Mouse (Mus musculus) liver, adult (tissue): ENCODE measurements around the gene Ptgis.

Source experiments
- GATA4 ChIP-seq: IDR thresholded peaks from 2 replicates; pipeline ENCODE4 v1.6.1; 2014; ENCODE audit warnings: mild to moderate bottlenecking, low read length; ENCODE audit not compliant: insufficient replicate concordance

Gene Ptgis

DNA sequence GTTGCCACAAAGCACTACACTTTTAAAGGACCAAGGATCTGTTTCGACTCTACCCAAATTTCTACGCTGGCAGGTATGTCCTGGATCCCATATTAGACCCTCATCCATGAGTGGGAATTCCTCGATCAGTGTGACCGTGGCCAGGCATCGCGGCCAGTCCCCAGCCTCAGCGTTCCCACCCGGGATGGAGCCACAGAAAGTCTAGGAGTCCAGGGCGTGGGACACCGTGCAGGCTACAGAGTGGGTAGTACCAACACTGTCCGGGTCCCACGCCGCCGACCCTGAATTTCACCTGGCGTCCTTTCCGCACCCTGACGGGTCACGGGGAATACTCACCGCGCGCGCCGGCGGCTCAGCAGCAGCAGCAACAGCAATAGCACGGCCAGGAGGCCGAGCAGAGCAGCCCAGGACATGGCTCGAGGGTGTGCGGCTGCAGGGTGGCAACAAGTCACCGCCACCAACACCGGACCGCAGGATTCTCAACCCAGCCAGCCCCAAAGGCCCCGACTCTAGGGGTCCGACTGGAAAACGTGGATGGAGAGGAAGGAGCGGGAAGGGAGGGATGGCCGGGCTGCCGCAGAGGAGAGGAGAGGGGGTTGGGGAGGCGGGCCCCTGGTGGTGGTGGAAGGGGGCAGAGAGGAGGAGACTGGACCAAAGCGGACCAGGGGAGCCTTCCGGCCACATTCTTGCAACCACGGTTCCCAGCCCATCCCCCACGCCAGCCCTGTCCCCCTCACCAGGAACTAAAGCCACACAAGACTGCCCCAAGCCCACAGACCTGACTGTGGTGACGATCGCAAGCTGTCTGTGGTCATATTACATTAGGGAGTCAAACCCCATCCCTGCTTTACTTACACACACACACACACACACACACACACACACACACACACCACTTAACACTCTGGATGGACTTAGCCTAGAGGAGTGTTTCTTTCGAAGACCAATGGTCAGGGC, at the start of gene Ptgis:
Ptgis (minus strand) TSS at position 597 of the 957 bp plus-strand sequence.
- TF ChIP-seq GATA4: no peak

DNA sequence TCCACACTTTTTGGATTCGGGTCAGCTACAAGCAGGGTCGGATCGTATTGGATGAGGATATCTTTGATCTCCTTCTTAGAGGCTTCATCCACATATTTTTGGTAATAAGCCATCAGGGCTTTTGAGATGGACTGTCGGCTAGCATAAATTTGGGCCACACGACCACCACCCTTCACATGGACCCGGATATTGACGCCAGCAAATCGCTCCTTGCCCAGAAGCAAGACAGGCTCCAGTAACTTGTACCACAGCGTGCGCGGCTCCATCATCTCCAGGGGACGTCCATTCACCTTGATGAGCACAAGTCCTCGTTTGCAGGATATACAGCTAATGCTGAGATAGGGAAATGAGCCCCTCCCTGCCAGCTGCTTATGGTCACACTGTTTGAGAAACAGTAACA, 41.1 kb upstream of the Ptgis start:
- no peak for TF ChIP-seq GATA4

DNA sequence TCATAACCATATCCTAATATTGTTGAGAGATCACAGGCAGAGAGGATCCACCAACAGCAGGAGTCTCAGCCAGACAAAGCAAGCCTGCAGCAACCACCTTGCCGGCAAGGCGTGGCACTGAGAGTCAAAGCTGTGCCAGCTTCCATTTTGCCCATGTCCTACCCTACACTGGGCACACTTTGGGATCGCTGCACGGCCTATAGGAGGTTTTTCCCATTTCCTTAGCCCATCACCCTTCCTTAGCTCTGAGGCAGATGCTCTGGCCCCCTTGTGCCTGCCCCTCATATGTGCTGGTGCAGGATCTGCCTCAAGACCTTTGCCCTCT, 40.5 kb upstream of the Ptgis start:
- no peak for TF ChIP-seq GATA4

DNA sequence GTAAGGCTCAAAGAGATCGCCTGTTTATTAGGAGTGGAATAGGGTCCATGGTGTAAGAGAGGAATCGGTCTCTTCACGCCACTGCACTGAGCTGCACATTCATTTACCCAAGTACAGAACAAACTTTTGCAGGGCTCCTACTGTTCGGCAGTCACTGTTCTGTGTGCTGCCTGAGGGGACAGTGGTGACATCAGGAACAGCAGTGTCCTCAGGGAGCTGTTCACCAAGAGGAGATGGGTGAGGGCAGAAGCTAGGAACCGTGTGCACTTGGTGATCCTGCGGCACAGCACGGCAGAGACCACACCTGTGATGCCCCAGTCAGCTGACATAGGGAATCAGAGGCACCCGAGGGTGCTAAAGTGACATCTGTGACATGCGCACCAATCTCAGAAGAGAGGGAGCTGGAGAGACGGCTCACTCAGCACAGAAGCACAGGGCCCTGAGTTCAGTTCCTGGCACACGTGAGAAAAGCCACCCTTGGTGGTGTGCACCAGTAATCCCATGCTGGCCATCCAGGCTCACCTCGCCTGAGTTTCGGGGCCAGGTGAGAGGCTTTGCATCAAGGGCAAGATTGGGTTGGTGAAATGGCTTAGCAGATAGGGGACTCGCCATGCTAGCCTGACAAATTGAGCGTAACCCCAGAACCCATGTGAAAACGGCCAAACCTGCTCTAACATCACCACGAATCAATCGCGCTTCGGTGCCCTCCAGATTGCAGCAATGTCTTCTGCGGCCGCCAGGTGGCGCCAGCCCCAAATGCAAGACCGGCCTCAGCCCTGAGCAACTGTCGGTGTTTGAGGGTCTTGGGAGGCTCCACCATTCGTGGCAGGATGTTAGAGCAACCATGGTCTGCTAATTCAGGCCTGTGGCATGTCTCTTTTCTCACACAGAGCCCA, 39.9 kb upstream of the Ptgis start:
- no peak for TF ChIP-seq GATA4

DNA sequence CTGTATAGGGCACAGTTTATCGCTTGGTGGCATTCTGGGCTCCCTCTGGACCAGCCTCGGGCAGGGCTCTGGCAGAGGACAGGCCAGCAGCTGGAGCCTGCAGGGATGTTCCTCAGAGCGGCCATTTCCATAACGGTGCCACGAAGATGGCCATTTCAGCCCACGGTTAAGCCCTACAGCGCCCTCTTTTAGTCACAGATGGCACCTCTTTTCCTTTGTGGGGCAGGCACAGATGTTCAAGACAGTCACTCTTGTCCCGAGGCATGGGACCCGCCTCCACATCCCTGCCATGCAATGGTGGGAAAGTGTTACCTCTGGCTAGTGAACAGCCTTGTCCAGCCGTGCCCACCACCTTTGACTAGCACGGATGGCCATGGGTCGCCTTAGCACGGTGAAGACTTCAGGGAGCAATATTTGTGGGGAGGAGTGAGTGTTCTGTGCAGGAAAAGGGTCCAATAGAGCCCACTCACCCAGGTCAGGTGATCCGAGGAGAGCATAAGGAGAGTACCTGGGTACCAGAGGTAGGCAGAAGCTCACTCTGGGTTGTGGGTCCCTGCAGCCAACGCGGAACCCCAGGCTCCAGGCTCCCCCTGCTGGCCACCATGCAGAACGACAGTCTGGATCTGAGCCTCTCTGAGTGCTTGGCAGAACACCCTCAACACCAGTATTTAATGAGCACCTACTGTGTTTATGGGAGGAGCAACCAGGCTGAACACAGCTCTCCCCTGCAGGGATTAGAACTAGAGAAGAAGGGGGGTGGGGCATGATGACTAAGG, 38.5 kb upstream of the Ptgis start:
- no peak for TF ChIP-seq GATA4

DNA sequence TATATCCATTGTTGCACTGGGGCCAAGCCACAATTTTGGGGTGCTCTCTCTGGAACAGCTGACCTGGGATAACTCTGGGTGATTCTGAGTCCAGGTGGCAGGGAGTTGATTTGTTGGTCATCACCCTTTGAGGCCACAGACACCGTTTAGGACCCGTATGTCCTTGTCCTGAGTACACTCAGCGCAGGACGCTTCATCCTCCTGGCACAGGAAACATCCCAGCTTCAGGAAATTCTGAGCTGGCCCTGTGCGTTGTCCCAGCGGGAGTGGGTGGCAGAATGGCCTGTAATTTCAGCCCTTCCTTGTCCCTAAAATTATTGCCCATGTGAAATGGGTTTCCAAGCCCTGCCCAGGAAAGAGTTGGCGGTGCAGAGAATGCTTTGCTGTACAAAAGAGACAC, 37.6 kb upstream of the Ptgis start:
- no peak for TF ChIP-seq GATA4

DNA sequence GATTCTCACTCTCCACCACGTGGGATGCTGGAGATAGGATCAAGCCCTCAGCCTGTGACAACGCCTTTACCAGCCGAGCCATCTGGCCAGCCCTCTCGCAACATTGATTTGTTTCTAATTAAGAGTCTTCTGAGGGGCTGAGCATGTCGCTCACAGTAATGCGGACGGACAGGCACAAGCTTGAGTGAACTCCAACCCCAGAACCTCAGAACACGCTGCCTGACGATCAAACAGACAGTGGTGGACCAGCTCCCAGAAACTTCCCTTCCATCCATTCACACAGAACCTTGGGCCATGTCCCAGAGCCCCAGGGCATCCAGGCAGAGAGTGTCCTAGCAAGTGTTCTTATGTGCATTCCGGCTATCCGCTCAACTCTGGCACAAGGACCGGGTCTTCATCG, 36.6 kb upstream of the Ptgis start:
- no peak for TF ChIP-seq GATA4

DNA sequence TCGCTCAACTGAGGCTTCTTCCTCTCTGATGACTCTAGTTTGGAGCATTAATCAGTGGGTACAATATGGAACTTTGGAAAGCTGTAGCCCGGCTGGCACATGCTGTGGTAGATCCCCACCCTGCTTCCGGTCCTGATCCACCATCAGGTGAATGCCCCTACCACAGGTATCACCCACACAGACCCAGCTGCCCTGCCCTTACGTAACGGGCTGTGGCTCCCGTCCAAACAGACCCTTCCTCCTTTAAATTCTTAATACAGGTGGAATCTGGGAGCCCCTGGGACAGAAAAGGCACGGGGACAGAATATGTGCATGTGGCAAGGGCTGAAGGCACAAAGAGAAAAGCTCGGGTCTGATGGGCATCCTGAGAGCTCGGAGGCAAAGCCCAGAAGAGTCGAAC, 35.5 kb upstream of the Ptgis start:
- no peak for TF ChIP-seq GATA4

DNA sequence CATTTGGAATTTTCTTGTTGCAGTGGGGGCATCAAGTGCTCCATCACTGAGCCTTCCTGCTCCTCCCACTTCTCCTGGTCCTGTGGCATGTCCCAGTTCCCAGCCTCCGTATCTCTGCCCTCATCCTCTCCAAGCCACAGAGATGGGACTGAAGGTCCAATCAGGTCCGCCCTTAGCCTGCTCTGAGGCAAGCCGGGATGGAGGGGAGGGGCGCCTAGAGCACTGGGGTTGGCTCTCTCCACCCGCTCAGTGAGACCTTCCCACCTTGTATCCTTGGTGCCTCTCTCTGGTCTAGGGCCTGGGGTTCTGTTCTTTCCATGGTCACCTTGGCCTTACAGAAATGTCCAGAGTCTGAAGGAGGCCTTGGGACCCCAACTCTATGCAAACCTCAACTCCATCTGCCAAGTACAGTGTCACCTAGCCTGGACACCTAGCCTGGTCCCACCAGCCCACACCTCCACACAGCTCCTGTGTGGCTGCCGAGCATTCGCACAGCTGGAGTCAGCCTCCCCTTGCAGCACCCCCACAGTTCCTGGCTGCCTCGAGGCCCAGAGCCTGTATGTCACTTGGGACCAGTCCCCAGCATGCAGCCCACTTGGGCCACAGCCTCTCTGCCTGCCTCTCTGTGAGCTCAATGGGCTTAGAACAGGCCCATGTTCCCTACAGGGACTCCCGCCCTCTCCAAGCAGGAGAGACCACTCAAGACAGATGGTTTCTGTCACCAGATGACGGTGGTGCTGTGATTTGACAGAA, 34.5 kb upstream of the Ptgis start:
- no peak for TF ChIP-seq GATA4

DNA sequence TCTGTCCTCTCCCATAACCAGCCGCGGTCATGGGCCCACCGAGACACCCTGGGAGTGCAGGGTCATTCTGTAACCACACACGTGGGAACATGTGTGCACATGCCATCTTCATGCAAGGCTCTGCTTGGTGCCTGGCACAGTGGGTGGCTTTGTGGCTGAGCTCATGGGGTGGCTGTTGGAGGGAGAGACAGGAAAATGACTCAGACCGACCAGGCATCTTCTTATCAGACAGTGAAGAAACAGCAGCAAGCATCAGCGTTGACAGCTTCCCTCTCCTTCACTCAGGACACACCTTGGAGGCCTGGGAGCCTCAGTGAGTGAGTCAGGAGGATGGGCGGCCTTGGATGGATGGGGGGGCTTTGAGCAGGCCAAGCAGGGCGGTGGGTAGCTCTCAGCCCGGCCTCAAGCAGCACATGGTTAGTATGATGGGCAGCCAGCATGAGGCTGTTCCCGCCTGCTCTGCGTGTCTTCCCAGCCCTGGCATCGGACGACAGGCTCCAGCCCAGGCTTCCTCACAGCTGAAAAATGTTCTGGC, 32.9 kb upstream of the Ptgis start:
- TF ChIP-seq GATA4: no peak

DNA sequence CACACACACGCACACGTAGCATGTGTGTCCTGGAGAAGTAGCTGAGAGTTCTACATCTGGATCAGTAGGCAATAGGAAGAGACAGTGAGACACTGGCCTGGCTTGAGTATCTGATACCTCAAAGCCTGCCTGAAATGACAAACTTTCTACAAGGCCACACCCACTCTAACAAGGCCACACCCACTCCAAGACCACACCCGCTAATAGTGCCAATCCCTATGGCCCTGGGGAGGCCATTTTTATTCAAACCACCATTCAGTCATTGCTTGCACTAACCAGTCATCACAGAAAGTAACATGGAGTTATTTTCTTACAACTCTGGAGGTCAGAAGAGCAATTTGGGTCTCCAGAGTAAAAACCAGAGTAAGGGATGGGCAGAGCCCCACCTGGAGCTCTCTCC, 32.3 kb upstream of the Ptgis start:
- no peak for TF ChIP-seq GATA4

DNA sequence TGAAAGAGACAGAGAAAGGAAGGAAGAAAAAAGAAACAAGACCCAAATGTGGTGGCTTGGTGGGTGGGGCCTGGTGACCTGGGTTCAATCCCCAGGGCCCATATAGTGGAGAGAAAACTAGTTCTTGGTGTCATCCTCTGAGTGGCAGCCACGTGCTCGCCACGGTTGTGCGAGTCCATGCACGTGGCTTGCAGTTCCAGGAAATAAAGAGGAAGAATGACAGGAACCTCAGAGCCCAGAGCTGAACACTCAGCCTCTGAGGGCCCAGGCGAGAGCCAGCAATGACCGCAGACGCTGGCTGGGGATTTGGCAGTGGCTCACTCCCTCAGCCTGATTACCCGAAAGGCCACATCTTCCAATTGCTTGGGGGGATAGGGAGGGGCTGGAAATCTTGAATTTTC, 30.7 kb upstream of the Ptgis start:
- TF ChIP-seq GATA4: no peak

DNA sequence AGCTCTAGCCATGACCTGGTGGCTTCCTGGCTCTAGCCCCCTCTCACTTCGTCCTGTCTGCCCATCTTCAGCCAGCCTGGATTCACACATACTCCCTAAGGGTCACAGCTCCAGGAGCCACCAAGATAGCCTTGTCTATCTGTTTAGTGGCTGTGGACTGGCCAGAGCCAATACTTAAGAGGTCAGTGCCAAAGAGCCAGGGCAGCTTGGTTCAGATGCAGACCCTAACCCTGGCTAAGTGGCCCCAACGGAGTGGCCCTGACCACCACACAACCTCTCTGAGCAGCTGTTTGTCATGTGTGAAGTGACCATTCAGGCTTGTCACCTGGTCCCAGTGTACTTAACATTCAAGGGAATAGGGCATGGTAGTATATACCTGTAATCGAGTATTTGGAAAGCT, 30.1 kb upstream of the Ptgis start:
- no peak for TF ChIP-seq GATA4

DNA sequence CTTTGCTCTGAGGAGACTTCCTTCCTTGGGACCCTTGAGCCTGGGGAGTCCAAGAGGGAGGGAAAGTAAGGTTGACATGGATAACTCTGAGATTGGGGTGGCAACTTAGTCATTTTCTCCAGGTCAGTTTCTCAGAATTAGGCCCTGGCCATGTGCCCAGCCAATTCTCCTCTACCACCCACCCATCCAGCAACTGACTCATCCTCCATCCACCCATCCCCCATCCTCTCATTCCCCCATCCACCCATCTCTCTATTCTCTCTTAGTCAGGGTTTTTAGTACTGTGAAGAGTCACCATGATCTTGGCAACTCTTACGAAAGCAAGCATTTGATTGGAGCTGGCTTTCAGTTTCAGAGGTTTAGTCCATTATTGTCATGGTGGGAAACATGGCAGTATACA, 28.3 kb upstream of the Ptgis start:
- TF ChIP-seq GATA4: no peak

DNA sequence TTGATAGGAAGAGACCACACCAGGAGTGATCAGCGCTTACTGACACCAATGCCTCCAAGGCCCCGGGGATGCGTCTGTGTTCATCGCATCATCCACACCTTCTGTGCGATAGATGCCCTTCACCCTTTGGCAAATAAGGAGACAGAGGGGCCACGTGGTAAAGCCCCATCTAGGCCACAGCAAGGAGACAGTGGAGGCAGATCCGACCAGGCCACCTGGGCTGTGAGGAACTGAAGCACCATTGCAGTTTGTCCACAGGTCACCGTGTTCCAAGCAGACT, 27.9 kb upstream of the Ptgis start:
- no peak for TF ChIP-seq GATA4
